ENCODE assay signal across 9 mouse cellular contexts in genomic region chr11:120582268-120582981, GRCm38 (mm10). TPM values are rescaled to one million over a fixed set of nuclear protein-coding genes. Genes with fewer than 3 reads are reported as not detected.
DNase-seq lines count a peak whose midpoint lies in the region; TF ChIP-seq lines count a peak whose summit lies in the region.
"Had no signal": no experiment of that assay in that cellular context is flagged by ENCODE, and none has a peak within 500 bp of the region (broad histone marks: within the 10 kb centered on the region; RNA-seq: fewer than 3 reads in every experiment).

No protein-coding gene starts in this region.

- no peaks in the 10 kb centered on the region for H3K27me3 ChIP-seq in kidney, adult 2 months (replicated peaks; ENCODE audit: control insufficient read depth, insufficient read depth, low read length)
- no peaks in the 10 kb centered on the region for H3K27me3 ChIP-seq in liver, adult 2 months (ENCODE audit: control insufficient read depth, insufficient read depth, low read length)

- H3K27ac ChIP-seq in kidney, adult 2 months (ENCODE audit: insufficient read depth, low read depth, low read length): peak overlapping the region; percentile 98; the same call in 1 of the 2 replicates
- H3K27ac ChIP-seq in liver, adult 2 months (replicated peaks; ENCODE audit: insufficient read depth, low read depth, low read length): peak overlapping the region; percentile 100

- TF ChIP-seq POLR2A in kidney, adult 2 months (IDR thresholded peaks at IDR 0.05; ENCODE audit: low read depth, low read length): no peak
- TF ChIP-seq POLR2A in liver, adult 2 months (IDR thresholded peaks at IDR 0.05; ENCODE audit: extremely low read depth, insufficient read depth, low read length): no peak

- peaks cover 3% of the 10 kb centered on the region for H3K36me3 ChIP-seq in kidney, adult 2 months (ENCODE audit: control insufficient read depth, insufficient read depth, low read length)
- no peaks in the 10 kb centered on the region; the same call in 1 of the 2 replicates for H3K36me3 ChIP-seq in liver, adult 2 months (ENCODE audit: control insufficient read depth, insufficient read depth, low read length)

- peaks cover 14% of the 10 kb centered on the region; the same call in 1 of the 2 replicates for H3K79me2 ChIP-seq in liver, adult 2 months (ENCODE audit: control insufficient read depth, insufficient read depth, low read length)

- H3K4me1 ChIP-seq in kidney, adult 2 months (ENCODE audit: control insufficient read depth, insufficient read depth, low read length): peaks cover 29% of the 10 kb centered on the region
- peaks cover 26% of the 10 kb centered on the region for H3K4me1 ChIP-seq in liver, adult 2 months (ENCODE audit: control insufficient read depth, insufficient read depth, low read length)

- peak overlapping the region; percentile 95; the same call in 1 of the 2 replicates for H3K4me3 ChIP-seq in kidney, adult 2 months (ENCODE audit: insufficient read depth, low read depth, low read length)
- H3K4me3 ChIP-seq in liver, adult 2 months (ENCODE audit: insufficient read depth, low read depth, low read length): peak overlapping the region; percentile 87; the same call in 1 of the 2 replicates

- WGBS in kidney, adult 2 months: 61% methylated on average over 8 of the region's 8 CpGs
- 62% methylated on average over 8 of the region's 8 CpGs for WGBS in liver, adult 2 months

- peak overlapping the region; percentile 96 for H3K9ac ChIP-seq in liver, adult 2 months (ENCODE audit: low read depth, low read length)

- peak; percentile 67 for DNase-seq in kidney, adult 2 months
- no peak for DNase-seq in kidney, adult 11 months
- peak; percentile 63 for DNase-seq in embryo, embryonic 10.5 days (ENCODE audit: low spot score)
- peak; percentile 44 for DNase-seq in heart, postnatal 4 days
- no peak for DNase-seq in liver, adult 2 months (ENCODE audit: extremely low read depth, low read depth, low spot score)
- DNase-seq in naive thymus-derived CD4-positive, alpha-beta T cell, adult 2 months (ENCODE audit: low read depth): peak; percentile 84
- DNase-seq in gastrocnemius, postnatal 10 days: no peak
- no peak for DNase-seq in yolk sac, embryonic 10.5 days (ENCODE audit: low spot score)

- TF ChIP-seq CTCF in kidney, adult 2 months (conservative IDR thresholded peaks at IDR 0.05; ENCODE audit: insufficient read depth, insufficient read length, low read depth, low read length): 0 out of 2 replicates have a peak, but pooled peaks have one; percentile 13
- TF ChIP-seq CTCF in liver, adult 2 months (IDR thresholded peaks at IDR 0.05; ENCODE audit: low read depth, low read length): peak; percentile 48

RNA-seq across cellular contexts. Expression of gene Arhgdia, which starts 1.0 kb away (rescaled TPM):
- 543 and 613 TPM in 2 replicates for polyA plus RNA-seq in kidney, adult 2 months (2012; rRNA removed)
- 100 to 1,000 TPM; 296 to 308 TPM for total RNA-seq in heart, postnatal 4 days (2021)
- total RNA-seq in liver, adult 2 months (2014; rRNA removed): 14.9 and 22.3 TPM in 2 replicates
- 142 and 188 TPM in 2 replicates for polyA plus RNA-seq in liver, adult 2 months (2012; rRNA removed)
- total RNA-seq in gastrocnemius, postnatal 10 days (2021): 100 to 1,000 TPM; 163 to 197 TPM

RNA-seq across cellular contexts. Expression of gene P4hb, which starts 9.4 kb away (rescaled TPM):
- 323 and 342 TPM in 2 replicates for polyA plus RNA-seq in kidney, adult 2 months (2012; rRNA removed)
- total RNA-seq in heart, postnatal 4 days (2021): 100 to 1,000 TPM; 353 to 365 TPM
- total RNA-seq in liver, adult 2 months (2014; rRNA removed): 933 and 951 TPM in 2 replicates
- polyA plus RNA-seq in liver, adult 2 months (2012; rRNA removed): 683 and 737 TPM in 2 replicates
- total RNA-seq in gastrocnemius, postnatal 10 days (2021): 100 to 1,000 TPM; 349 to 414 TPM

RNA-seq across cellular contexts. Expression of gene Alyref, which starts 15.7 kb away (rescaled TPM):
- polyA plus RNA-seq in kidney, adult 2 months (2012; rRNA removed): 18.8 and 29.0 TPM in 2 replicates
- 100 to 1,000 TPM; 134 TPM for total RNA-seq in heart, postnatal 4 days (2021)
- total RNA-seq in liver, adult 2 months (2014; rRNA removed): 33.8 and 34.5 TPM in 2 replicates
- 12.6 and 12.9 TPM in 2 replicates for polyA plus RNA-seq in liver, adult 2 months (2012; rRNA removed)
- 10 to 100 TPM; 72.1 to 77.3 TPM for total RNA-seq in gastrocnemius, postnatal 10 days (2021)

RNA-seq across cellular contexts. Expression of gene Anapc11, which starts 15.8 kb away (rescaled TPM):
- 137 and 143 TPM in 2 replicates for polyA plus RNA-seq in kidney, adult 2 months (2012; rRNA removed)
- 100 to 1,000 TPM; 117 to 118 TPM for total RNA-seq in heart, postnatal 4 days (2021)
- 8.9 and 12.8 TPM in 2 replicates for total RNA-seq in liver, adult 2 months (2014; rRNA removed)
- polyA plus RNA-seq in liver, adult 2 months (2012; rRNA removed): 57.0 and 59.4 TPM in 2 replicates
- total RNA-seq in gastrocnemius, postnatal 10 days (2021): 10 to 100 TPM; 60.1 to 67.6 TPM

RNA-seq across cellular contexts. Expression of gene Npb, which starts 25.9 kb away (rescaled TPM):
- 7.7 and 12.9 TPM in 2 replicates for polyA plus RNA-seq in kidney, adult 2 months (2012; rRNA removed)
- total RNA-seq in heart, postnatal 4 days (2021): 1 to 10 TPM; 2.4 to 2.5 TPM
- not detected in 2 replicates for total RNA-seq in liver, adult 2 months (2014; rRNA removed)
- 2.0 and 2.7 TPM in 2 replicates for polyA plus RNA-seq in liver, adult 2 months (2012; rRNA removed)
- not detected for total RNA-seq in gastrocnemius, postnatal 10 days (2021)
- total RNA-seq: common myeloid progenitor, adult 5-6 weeks had no signal

Comparison
In these comparisons a context has a peak if more than half of its experiments do, and no peak if none do; other contexts are left out.
1. DNase-seq: peak in kidney, adult 2 months (single experiment), embryo, embryonic 10.5 days (single experiment), heart, postnatal 4 days (single experiment) and naive thymus-derived CD4-positive, alpha-beta T cell, adult 2 months (single experiment); none in kidney, adult 11 months (single experiment), liver, adult 2 months (single experiment), gastrocnemius, postnatal 10 days (single experiment) and yolk sac, embryonic 10.5 days (single experiment).